Mouse (Mus musculus): ENCODE data around the gene Gnptab. TPM values are rescaled to one million over a fixed set of nuclear protein-coding genes. Genes with fewer than 3 reads are reported as not detected.
A peak's percentile ranks its signal among the peaks of the same experiment; 100 is the strongest.

The Gnptab gene
- polyA plus RNA-seq, 1 experiment from 2014 or later: 17.6 TPM

DNA sequence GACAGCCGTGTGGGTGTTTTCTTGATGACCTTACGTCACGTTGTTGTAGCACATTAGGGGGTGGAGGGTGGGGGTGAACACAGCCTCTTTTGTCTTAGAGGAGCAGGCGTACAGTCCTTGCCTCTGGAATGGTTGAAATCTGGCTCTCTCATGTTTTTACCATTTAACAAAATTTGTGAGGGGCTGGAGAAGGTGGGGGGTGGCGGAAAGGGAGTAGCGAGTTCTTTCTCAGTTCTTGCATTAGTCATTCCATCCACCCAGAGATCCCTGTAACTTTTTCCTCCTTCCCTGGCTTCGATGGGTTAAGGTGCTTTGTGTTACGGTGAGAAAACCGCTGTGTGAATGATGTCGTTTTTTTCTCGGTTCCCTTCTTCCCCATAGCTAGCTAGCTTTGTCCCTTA is 41.2 kb downstream of the Gnptab start:
- Histone ChIP-seq H3K9ac (ENCODE audit: low read depth, low read length) (no peak overlapping the region), H3K4me2 (replicated peaks; ENCODE audit: low read depth, low read length) (no peak overlapping the region), H3K9me3 (ENCODE audit: control insufficient read depth, low read length) (no peaks in the 10 kb centered on the region), H3K4me3 (ENCODE audit: low read length) (no peak overlapping the region), H3K4me1 (ENCODE audit: control insufficient read depth, insufficient read depth, low read length) (no peaks in the 10 kb centered on the region), H3K27ac (ENCODE audit: low read depth, low read length) (no peak overlapping the region), H3K36me3 (ENCODE audit: control insufficient read depth, insufficient read depth, low read length) (peaks cover 11% of the 10 kb centered on the region; the same call in 1 of the 2 replicates), H3K27me3 (ENCODE audit: control insufficient read depth, insufficient read depth, low read length) (no peaks in the 10 kb centered on the region)
- WGBS: 78% methylated on average over 11 of the region's 11 CpGs
- no peak for ATAC-seq (ENCODE audit: low FRiP score, low TSS enrichment)

DNA sequence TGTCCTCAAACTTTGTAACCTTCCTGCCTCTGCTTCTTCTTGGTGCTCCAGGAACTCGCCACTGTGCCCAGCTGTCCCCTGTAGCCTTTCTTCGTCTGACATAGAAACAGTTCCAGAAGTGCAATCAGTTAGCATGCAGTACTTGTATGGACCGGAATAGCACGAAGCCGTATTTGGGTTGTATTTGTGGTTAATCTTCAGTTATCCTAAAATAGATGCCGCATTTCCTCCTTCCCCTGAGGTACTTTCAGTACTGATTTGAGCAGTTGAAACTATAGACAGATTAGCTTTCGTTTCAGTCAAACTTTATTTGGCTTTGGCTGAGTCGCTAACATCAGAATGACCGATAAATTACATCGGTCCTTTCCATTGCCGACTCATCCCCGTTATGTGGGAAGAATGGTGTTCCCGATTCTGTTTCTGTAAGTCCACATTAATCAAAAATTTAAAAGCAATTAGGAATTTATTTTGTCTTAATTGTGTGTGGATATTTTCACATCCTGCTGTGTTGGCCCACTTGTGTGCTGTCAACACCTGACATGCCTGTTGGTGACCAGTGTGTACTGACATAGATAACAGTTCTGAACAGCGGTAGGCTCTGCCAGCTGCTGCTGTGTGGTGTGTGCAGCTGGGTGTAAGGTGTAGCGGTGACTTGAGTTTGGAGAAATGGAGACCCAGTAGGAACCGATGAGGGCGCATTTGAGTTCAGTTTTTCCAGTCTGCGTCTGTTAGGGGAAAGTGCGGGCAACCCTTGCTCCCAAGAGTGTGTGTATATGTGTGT is 41.9 kb downstream of the Gnptab start:
- Histone ChIP-seq H3K4me3 (ENCODE audit: low read length) (no peak overlapping the region), H3K36me3 (ENCODE audit: control insufficient read depth, insufficient read depth, low read length) (peaks cover 7% of the 10 kb centered on the region; the same call in 1 of the 2 replicates)
- ATAC-seq (ENCODE audit: low FRiP score, low TSS enrichment): no peak

DNA sequence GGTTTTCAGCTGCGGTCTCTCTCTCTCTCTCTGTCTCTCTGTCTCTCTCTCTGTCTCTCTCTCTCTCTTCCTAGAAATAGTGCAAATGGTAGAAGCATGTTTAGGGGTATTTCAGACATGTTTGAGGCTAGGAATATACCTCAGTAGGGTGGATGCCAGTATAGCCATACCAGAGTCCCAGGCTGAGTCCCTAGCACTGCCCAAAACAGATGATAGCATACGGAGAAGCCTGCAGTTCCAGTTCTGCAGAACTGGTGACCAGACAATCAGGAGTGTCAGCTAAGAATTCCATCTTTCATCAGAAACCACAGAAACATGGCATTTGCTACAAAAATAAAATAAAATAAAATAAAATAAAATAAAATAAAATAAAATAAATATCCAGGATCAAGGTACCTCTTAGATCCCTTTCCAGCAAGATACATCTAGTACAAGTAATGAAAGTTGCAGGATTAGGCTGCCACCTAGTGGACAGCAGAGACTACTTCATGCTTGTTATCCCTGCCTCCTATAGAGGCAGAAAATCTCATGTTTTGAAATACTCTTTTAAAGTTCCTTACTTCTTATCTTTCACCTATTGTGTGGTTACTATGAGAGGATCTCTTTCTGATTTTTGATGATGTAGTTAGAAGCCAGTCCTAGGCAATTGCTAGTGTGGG is 47.4 kb downstream of the Gnptab start:
- peak; percentile 75; the same call in 1 of the 2 replicates for ATAC-seq (ENCODE audit: low FRiP score, low TSS enrichment)

More for the DNA sequence above, 41.9 kb downstream of the Gnptab start:
- Histone ChIP-seq H3K4me2 (replicated peaks; ENCODE audit: low read depth, low read length) (no peak overlapping the region), H3K27ac (ENCODE audit: low read depth, low read length) (no peak overlapping the region), H3K4me1 (ENCODE audit: control insufficient read depth, insufficient read depth, low read length) (no peaks in the 10 kb centered on the region), H3K27me3 (ENCODE audit: control insufficient read depth, insufficient read depth, low read length) (no peaks in the 10 kb centered on the region), H3K9me3 (ENCODE audit: control insufficient read depth, low read length) (no peaks in the 10 kb centered on the region), H3K9ac (ENCODE audit: low read depth, low read length) (no peak overlapping the region)
- 95% methylated on average over 19 of the region's 19 CpGs for WGBS

DNA sequence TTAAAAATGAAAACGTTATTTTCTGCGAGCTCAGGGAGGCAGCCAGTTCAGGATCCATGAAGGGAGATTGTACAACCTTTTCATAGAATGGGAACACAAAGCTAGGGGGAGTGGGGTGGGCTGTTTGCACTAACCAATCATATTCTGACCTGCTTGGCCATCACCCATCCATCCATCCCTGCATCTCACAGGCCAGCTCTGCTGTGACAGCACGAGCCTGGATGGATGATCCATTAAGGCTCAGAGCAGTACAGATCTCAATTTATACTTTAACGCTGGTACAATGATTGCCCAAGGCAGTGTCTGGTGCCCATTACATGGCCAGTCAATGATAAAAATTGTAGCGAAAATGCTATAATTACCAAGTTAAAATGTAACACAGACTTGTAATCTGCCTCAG is 48.0 kb downstream of the Gnptab start:
- H3K36me3 ChIP-seq (ENCODE audit: control insufficient read depth, insufficient read depth, low read length): peaks cover 14% of the 10 kb centered on the region
- no peaks in the 10 kb centered on the region for H3K27me3 ChIP-seq (ENCODE audit: control insufficient read depth, insufficient read depth, low read length)
- H3K4me3 ChIP-seq (ENCODE audit: low read length): no peak overlapping the region
- no peak overlapping the region for H3K9ac ChIP-seq (ENCODE audit: low read depth, low read length)
- no peaks in the 10 kb centered on the region for H3K9me3 ChIP-seq (ENCODE audit: control insufficient read depth, low read length)
- no peaks in the 10 kb centered on the region for H3K4me1 ChIP-seq (ENCODE audit: control insufficient read depth, insufficient read depth, low read length)
- WGBS: 65% methylated on average over 5 of the region's 5 CpGs
- no peak overlapping the region for H3K4me2 ChIP-seq (replicated peaks; ENCODE audit: low read depth, low read length)
- H3K27ac ChIP-seq (ENCODE audit: low read depth, low read length): no peak overlapping the region
- ATAC-seq (ENCODE audit: low FRiP score, low TSS enrichment): peak; percentile 73; the same call in 1 of the 2 replicates

More for the DNA sequence above, 47.4 kb downstream of the Gnptab start:
- H3K4me3 ChIP-seq (ENCODE audit: low read length): no peak overlapping the region
- H3K27me3 ChIP-seq (ENCODE audit: control insufficient read depth, insufficient read depth, low read length): no peaks in the 10 kb centered on the region
- no peak overlapping the region for H3K9ac ChIP-seq (ENCODE audit: low read depth, low read length)
- H3K4me2 ChIP-seq (replicated peaks; ENCODE audit: low read depth, low read length): no peak overlapping the region
- no peak overlapping the region for H3K27ac ChIP-seq (ENCODE audit: low read depth, low read length)
- WGBS: 97% methylated on average over 2 of the region's 2 CpGs
- no peaks in the 10 kb centered on the region for H3K4me1 ChIP-seq (ENCODE audit: control insufficient read depth, insufficient read depth, low read length)
- H3K36me3 ChIP-seq (ENCODE audit: control insufficient read depth, insufficient read depth, low read length): peaks cover 14% of the 10 kb centered on the region
- H3K9me3 ChIP-seq (ENCODE audit: control insufficient read depth, low read length): no peaks in the 10 kb centered on the region

DNA sequence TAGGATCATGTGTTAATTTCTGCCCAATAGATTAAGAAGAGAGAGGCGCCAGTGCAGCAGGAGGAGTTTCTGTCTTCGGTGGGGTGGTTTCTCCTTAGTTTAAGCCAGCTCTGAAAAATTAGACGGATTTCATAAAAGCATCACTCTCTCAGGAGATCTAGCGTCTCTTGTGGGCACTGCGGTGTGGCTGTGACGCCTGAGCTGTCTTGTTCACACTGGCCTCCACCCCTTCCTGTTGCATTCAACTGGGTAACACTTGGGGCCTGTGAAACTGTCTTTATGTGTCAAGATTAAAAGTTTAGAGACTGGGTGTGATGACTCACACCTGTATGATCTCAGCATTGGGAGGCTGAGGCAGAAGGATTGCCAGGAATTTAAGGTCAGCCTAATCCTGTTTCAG is 49.1 kb downstream of the Gnptab start:
- 84% methylated on average over 6 of the region's 6 CpGs for WGBS
- no peak overlapping the region for H3K4me2 ChIP-seq (replicated peaks; ENCODE audit: low read depth, low read length)

DNA sequence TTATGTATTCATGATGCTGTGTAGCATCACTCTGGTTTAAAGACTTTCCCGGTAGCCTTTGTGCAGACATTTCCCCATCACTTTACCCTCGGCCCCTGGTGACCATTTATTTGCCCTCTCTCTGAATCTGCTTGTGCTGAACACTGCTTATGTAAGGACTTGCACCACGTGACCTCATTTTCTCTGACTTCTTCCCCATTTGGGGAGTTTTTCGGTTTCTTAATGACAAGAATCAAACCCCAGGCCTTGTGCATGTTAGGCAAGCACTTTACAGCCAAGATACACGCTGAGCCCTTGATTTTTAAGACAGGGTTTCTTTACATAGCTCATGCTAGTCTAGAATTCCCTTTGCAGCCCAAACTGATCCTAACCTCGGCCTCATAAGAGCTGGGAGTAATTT is 62.3 kb downstream of the Gnptab start:
- 89% methylated on average over 6 of the region's 6 CpGs for WGBS
- Histone ChIP-seq H3K9me3 (ENCODE audit: control insufficient read depth, low read length) (no peaks in the 10 kb centered on the region), H3K36me3 (ENCODE audit: control insufficient read depth, insufficient read depth, low read length) (peaks cover 25% of the 10 kb centered on the region), H3K27ac (ENCODE audit: low read depth, low read length) (no peak overlapping the region), H3K27me3 (ENCODE audit: control insufficient read depth, insufficient read depth, low read length) (no peaks in the 10 kb centered on the region), H3K4me2 (replicated peaks; ENCODE audit: low read depth, low read length) (no peak overlapping the region), H3K4me3 (ENCODE audit: low read length) (no peak overlapping the region), H3K4me1 (ENCODE audit: control insufficient read depth, insufficient read depth, low read length) (no peaks in the 10 kb centered on the region), H3K9ac (ENCODE audit: low read depth, low read length) (no peak overlapping the region)
- no peak for ATAC-seq (ENCODE audit: low FRiP score, low TSS enrichment)

More for the DNA sequence above, 49.1 kb downstream of the Gnptab start:
- Histone ChIP-seq H3K9ac (ENCODE audit: low read depth, low read length) (no peak overlapping the region; the same call in 1 of the 2 replicates), H3K4me1 (ENCODE audit: control insufficient read depth, insufficient read depth, low read length) (no peaks in the 10 kb centered on the region), H3K27me3 (ENCODE audit: control insufficient read depth, insufficient read depth, low read length) (no peaks in the 10 kb centered on the region), H3K27ac (ENCODE audit: low read depth, low read length) (no peak overlapping the region), H3K4me3 (ENCODE audit: low read length) (no peak overlapping the region), H3K9me3 (ENCODE audit: control insufficient read depth, low read length) (no peaks in the 10 kb centered on the region), H3K36me3 (ENCODE audit: control insufficient read depth, insufficient read depth, low read length) (peaks cover 18% of the 10 kb centered on the region)
- no peak for ATAC-seq (ENCODE audit: low FRiP score, low TSS enrichment)

DNA sequence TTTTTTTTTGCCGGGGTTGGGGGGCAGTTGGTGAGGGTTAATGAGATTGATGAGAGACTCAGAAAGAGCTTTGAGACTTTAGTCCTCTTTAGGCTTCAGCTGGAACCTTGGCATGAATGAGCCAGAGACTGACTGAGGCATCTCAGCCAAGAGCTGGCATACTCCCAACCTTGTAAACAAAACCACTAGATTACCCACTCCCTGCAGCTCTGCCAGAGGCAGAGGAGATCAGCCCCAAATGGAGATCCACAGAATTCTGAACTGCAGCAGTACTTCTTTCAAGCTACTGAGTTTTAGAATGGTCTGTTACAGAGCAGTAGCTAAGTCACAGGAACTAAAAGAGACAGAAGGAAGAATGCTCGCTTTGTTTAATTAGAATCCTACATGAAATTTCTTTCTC is 72.3 kb downstream of the Gnptab start:
- Histone ChIP-seq H3K27me3 (ENCODE audit: control insufficient read depth, insufficient read depth, low read length) (no peaks in the 10 kb centered on the region), H3K4me2 (replicated peaks; ENCODE audit: low read depth, low read length) (no peak overlapping the region), H3K9me3 (ENCODE audit: control insufficient read depth, low read length) (no peaks in the 10 kb centered on the region), H3K4me1 (ENCODE audit: control insufficient read depth, insufficient read depth, low read length) (no peaks in the 10 kb centered on the region), H3K36me3 (ENCODE audit: control insufficient read depth, insufficient read depth, low read length) (no peaks in the 10 kb centered on the region), H3K9ac (ENCODE audit: low read depth, low read length) (no peak overlapping the region), H3K27ac (ENCODE audit: low read depth, low read length) (no peak overlapping the region), H3K4me3 (ENCODE audit: low read length) (no peak overlapping the region)
- WGBS: 83% methylated on average over 2 of the region's 2 CpGs
- ATAC-seq (ENCODE audit: low FRiP score, low TSS enrichment): no peak

DNA sequence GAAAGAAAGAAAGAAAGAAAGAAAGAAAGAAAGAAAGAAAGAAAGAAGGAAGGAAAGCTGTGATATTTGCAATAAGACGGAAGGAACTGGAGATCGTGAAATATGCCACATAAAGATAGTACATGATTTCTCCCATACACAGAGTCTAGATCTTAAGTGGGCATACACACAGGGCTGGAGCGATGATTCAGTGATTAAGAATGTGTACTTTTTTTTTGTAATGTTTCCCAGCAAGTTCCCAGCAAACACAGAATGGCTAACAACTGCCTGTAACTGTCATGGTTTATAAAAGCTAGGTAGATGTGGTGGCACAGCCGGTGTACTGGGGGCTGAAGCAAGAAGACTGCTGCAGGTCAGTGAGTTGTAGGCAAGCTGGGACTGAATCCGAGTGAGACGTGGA is 73.1 kb downstream of the Gnptab start:
- H3K27me3 ChIP-seq (ENCODE audit: control insufficient read depth, insufficient read depth, low read length): no peaks in the 10 kb centered on the region
- H3K9me3 ChIP-seq (ENCODE audit: control insufficient read depth, low read length): no peaks in the 10 kb centered on the region
- no peaks in the 10 kb centered on the region for H3K4me1 ChIP-seq (ENCODE audit: control insufficient read depth, insufficient read depth, low read length)
- H3K9ac ChIP-seq (ENCODE audit: low read depth, low read length): no peak overlapping the region
- ATAC-seq (ENCODE audit: low FRiP score, low TSS enrichment): no peak
- no peak overlapping the region for H3K27ac ChIP-seq (ENCODE audit: low read depth, low read length)
- no peak overlapping the region for H3K4me3 ChIP-seq (ENCODE audit: low read length)
- H3K36me3 ChIP-seq (ENCODE audit: control insufficient read depth, insufficient read depth, low read length): no peaks in the 10 kb centered on the region
- 88% methylated on average over 6 of the region's 6 CpGs for WGBS
- H3K4me2 ChIP-seq (replicated peaks; ENCODE audit: low read depth, low read length): no peak overlapping the region

DNA sequence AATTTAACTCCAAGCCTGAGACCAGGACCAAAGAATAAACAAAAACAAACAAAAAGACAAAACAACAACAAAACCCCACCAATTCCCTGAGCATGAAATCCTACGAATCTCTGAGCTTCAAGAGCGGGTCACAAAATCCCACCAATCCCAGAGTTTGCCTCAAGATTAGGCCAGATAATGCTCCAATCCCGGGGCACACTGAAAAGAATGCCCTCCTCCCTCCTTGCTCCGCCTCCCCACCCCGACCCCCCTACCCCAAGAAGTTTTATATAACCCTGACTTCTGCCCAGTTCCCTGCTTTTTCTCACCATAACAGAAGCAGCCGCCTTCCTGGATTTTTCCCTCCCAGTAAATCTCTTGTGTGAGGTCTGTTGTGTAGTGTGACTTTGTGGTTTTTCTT is 78.9 kb downstream of the Gnptab start:
- no peak for ATAC-seq (ENCODE audit: low FRiP score, low TSS enrichment)
- H3K27me3 ChIP-seq (ENCODE audit: control insufficient read depth, insufficient read depth, low read length): no peaks in the 10 kb centered on the region
- no peaks in the 10 kb centered on the region for H3K9me3 ChIP-seq (ENCODE audit: control insufficient read depth, low read length)
- no peak overlapping the region for H3K4me3 ChIP-seq (ENCODE audit: low read length)
- no peak overlapping the region for H3K9ac ChIP-seq (ENCODE audit: low read depth, low read length)
- WGBS: 29% methylated on average over 6 of the region's 6 CpGs
- no peak overlapping the region for H3K4me2 ChIP-seq (replicated peaks; ENCODE audit: low read depth, low read length)
- no peaks in the 10 kb centered on the region for H3K36me3 ChIP-seq (ENCODE audit: control insufficient read depth, insufficient read depth, low read length)
- no peak overlapping the region for H3K27ac ChIP-seq (ENCODE audit: low read depth, low read length)
- H3K4me1 ChIP-seq (ENCODE audit: control insufficient read depth, insufficient read depth, low read length): no peaks in the 10 kb centered on the region

Measured in kidney, embryonic 14.5 days (tissue).